Mouse (Mus musculus) forebrain, postnatal 0 days (tissue): Measurements from ENCODE around the gene Dnaic2. TPM values are rescaled to one million over a fixed set of nuclear protein-coding genes. Genes with fewer than 3 reads are reported as not detected.

ENCODE experiments used
- ATAC-seq: fragments of 200-750 bp; cut with Nextera tagmentation; 2 replicates; pipeline ENCODE4 v1.8.0; 2017; ENCODE audit warnings: mild to moderate bottlenecking, moderate library complexity
- DNase-seq: peaks from one replicate; pipeline ENCODE4 v3.0.0-alpha.2; 2015
- H3K27ac ChIP-seq: fragments of 300-500 bp; sonication (generic); 2 replicates; pipeline ENCODE4 v1.5.1; 2014; ENCODE audit warnings: low read depth, mild to moderate bottlenecking, antibody characterized with exemption, low read length, moderate library complexity, mixed read lengths
- H3K27me3 ChIP-seq: fragments of 300-500 bp; sonication (generic); 2 replicates; pipeline ENCODE4 v1.6.1; 2014; ENCODE audit warnings: mild to moderate bottlenecking, low read length, mixed read lengths; ENCODE audit not compliant: insufficient read depth
- H3K36me3 ChIP-seq: fragments of 300-500 bp; sonication (generic); 2 replicates; pipeline ENCODE4 v1.6.1; 2014; ENCODE audit warnings: mild to moderate bottlenecking, moderate library complexity; ENCODE audit not compliant: insufficient read depth
- H3K4me1 ChIP-seq: fragments of 300-500 bp; sonication (generic); 2 replicates; pipeline ENCODE4 v1.6.1; 2014; ENCODE audit warnings: antibody characterized with exemption; ENCODE audit not compliant: insufficient read depth
- H3K4me2 ChIP-seq: fragments of 300-500 bp; sonication (generic); 2 replicates; pipeline ENCODE4 v1.6.1; 2014; ENCODE audit warnings: low read depth, mild to moderate bottlenecking, moderate library complexity
- H3K4me3 ChIP-seq: fragments of 300-500 bp; sonication (generic); 2 replicates; pipeline ENCODE4 v1.5.1; 2014; ENCODE audit warnings: low read depth, low read length, mixed read lengths
- H3K9ac ChIP-seq: fragments of 300-500 bp; sonication (generic); 2 replicates; pipeline ENCODE4 v1.6.1; 2014; ENCODE audit warnings: mild to moderate bottlenecking
- H3K9me3 ChIP-seq: fragments of 300-500 bp; sonication (generic); 2 replicates; pipeline ENCODE4 v1.6.1; 2016; ENCODE audit warnings: low read length
- CTCF ChIP-seq: sonication (generic); IDR thresholded peaks from 2 replicates; pipeline ENCODE4 v1.5.1; 2016; ENCODE audit warnings: antibody characterized with exemption, control low read depth, low read depth
- WGBS: fragments of 180-500 bp; shearing (Covaris S2); extraction: QIAGEN DNeasy Blood & Tissue Kit; methylation state at CpG from one replicate; pipeline ENCODE4 v1.1.7; 2014; 5-methylcytosine and 5-hydroxymethylcytosine counted together
- polyA plus RNA-seq: library from polyadenylated mRNA; unstranded; fragments of >200 nt; fragmentation: Nextera tagmentation; extraction: Ambion mirVana; gene quantifications from 2 replicates; pipeline ENCODE4 v1.2.1, GENCODE M21; 2015
- total RNA-seq: library from RNA; depleted of rRNA; stranded (reverse); fragments of >200 nt; gene quantifications from 2 replicates; pipeline ENCODE4 v1.2.3, GENCODE M21; 2014

Gene Dnaic2
- total and polyA plus RNA-seq, 2 experiments from 2014 or later: 4.4 to 8.9 TPM

DNA sequence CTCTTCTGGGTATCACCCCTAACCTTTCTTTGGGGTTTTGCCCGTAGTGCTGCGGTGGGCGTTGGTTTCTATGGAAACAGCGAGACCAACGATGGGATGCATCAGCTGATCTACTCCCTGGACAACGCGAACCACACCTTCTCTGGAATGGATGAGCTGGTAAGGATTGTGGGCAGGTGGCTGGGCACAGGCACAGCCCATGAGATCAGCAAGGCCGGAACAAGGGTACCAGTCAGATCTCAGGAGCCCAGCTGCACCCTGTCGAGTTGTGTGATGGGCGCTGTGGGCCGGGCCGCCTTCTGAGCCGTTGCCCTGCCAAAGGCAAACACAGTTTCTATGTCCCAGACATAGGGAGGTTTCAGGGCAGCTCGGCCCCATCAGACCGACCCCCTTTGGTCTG is 37.0 kb upstream of the Dnaic2 start:
- H3K36me3 ChIP-seq: no peaks in the 10 kb centered on the region
- DNase-seq (no peak), ATAC-seq (no peak)
- no peaks in the 10 kb centered on the region for H3K9me3 ChIP-seq
- no peak overlapping the region for H3K27ac ChIP-seq
- H3K9ac ChIP-seq: no peak overlapping the region
- 90% methylated on average over 15 of the region's 15 CpGs for WGBS
- no peaks in the 10 kb centered on the region for H3K4me1 ChIP-seq
- H3K4me2 ChIP-seq: no peak overlapping the region
- TF ChIP-seq CTCF: no peak
- no peak overlapping the region for H3K4me3 ChIP-seq
- no peaks in the 10 kb centered on the region for H3K27me3 ChIP-seq

DNA sequence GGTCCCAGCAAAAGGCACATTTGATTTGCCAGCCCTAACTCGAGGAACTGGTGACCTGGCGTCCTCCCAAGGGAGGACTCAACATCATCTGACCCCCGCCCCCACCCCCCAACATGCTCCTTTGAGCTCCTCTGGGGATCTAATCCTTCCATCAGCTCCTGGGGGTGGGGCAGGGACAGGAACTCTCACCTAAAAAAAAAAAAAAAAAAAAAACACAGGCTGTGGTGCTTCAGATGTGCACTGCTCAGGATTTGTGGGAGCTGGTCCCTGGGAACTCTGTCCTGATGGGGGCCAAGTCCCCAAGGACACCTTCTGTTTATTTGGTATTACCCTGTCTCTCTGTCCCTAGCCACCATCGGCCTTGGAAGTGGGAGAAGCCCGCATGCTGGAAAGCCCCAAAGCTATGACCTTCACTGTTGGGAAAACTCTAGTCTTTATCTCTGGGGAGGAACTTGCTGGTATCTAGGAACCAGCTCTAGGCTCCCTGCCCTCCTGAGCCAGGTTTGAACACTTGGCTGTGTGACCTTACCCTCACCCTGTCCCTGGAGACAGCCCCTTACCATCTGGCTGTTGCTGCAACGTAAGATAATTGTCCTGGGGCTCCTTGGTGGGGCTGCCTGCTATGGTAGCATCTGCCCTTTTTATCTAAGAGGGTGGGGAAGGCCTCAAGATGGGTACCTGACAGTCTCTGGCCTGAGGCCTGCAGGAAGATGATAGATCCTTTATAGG is 35.6 kb upstream of the Dnaic2 start:
- H3K36me3 ChIP-seq: no peaks in the 10 kb centered on the region
- H3K27ac ChIP-seq: no peak overlapping the region
- DNase-seq: no peak
- H3K4me1 ChIP-seq: no peaks in the 10 kb centered on the region
- no peak overlapping the region for H3K4me3 ChIP-seq
- no peaks in the 10 kb centered on the region for H3K9me3 ChIP-seq
- WGBS: 70% methylated on average over 6 of the region's 6 CpGs
- no peak overlapping the region for H3K4me2 ChIP-seq
- ATAC-seq: no peak
- H3K9ac ChIP-seq: no peak overlapping the region
- H3K27me3 ChIP-seq: no peaks in the 10 kb centered on the region
- TF ChIP-seq CTCF: no peak

GRCm38 (mm10) chr11:114692601-114693000 is 34.6 kb upstream of the Dnaic2 start:
- H3K27ac ChIP-seq: no peak overlapping the region
- no peaks in the 10 kb centered on the region for H3K27me3 ChIP-seq
- 47% methylated on average over 7 of the region's 7 CpGs for WGBS
- DNase-seq (no peak), ATAC-seq (no peak)
- no peaks in the 10 kb centered on the region for H3K4me1 ChIP-seq
- H3K4me3 ChIP-seq: no peak overlapping the region
- H3K4me2 ChIP-seq: no peak overlapping the region
- no peaks in the 10 kb centered on the region for H3K9me3 ChIP-seq
- no peak for TF ChIP-seq CTCF
- H3K36me3 ChIP-seq: no peaks in the 10 kb centered on the region
- no peak overlapping the region for H3K9ac ChIP-seq

GRCm38 (mm10) chr11:114693456-114693855 is 33.8 kb upstream of the Dnaic2 start:
- H3K9me3 ChIP-seq: no peaks in the 10 kb centered on the region
- H3K9ac ChIP-seq: no peak overlapping the region
- WGBS: 85% methylated on average over 6 of the region's 6 CpGs
- no peaks in the 10 kb centered on the region for H3K27me3 ChIP-seq
- no peaks in the 10 kb centered on the region for H3K36me3 ChIP-seq
- no peak overlapping the region for H3K4me2 ChIP-seq
- no peak for ATAC-seq
- no peak for TF ChIP-seq CTCF
- no peak for DNase-seq
- H3K4me3 ChIP-seq: no peak overlapping the region
- no peaks in the 10 kb centered on the region for H3K4me1 ChIP-seq
- H3K27ac ChIP-seq: no peak overlapping the region

DNA sequence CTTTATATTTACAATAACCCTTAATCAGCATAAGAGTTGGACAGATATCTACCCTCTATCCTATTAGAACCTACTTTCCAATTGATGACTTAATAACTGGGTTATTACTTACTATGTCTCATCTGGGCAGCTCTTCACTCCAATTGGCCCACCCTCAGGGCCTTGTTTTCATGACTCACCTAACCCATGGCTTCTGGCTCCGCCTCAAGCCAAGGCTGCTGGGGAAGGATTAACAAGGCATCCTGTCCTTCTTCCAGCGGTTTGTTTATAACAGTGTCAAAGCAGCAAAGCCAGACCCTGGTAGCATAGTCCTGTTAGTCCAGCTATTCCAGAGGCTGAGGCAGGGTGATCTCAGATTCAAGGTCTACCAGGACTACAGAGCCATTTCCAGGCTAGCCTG is 32.8 kb upstream of the Dnaic2 start:
- Histone ChIP-seq H3K27me3 (no peaks in the 10 kb centered on the region), H3K4me2 (no peak overlapping the region), H3K4me1 (no peaks in the 10 kb centered on the region), H3K9me3 (no peaks in the 10 kb centered on the region), H3K4me3 (no peak overlapping the region), H3K27ac (no peak overlapping the region), H3K36me3 (no peaks in the 10 kb centered on the region), H3K9ac (no peak overlapping the region)
- DNase-seq: no peak
- no peak for TF ChIP-seq CTCF
- 82% methylated on average over 2 of the region's 2 CpGs for WGBS
- no peak for ATAC-seq

DNA sequence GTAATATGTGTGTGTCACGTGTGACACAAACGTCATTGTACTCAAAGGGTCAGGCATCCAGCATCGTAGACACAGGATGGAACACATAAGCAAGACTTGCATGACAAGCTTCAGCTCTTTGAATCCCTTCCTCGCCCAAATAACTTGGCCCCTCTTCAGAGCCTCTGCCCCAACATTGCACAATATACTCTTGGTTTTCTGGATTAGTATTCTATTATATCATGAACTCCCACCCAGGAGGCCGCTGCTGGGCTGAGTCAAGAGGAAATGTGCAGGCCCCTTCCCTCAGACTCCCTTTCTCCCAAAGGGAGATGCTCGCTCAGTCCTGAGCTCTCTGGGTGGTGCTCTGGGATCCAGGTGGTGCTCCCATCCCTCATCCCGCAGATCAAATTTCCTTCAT is 28.7 kb upstream of the Dnaic2 start:
- no peak overlapping the region for H3K4me3 ChIP-seq
- WGBS: 96% methylated on average over 7 of the region's 7 CpGs

GRCm38 (mm10) chr11:114699511-114699910 is 27.7 kb upstream of the Dnaic2 start:
- Histone ChIP-seq H3K27me3 (no peaks in the 10 kb centered on the region), H3K9ac (no peak overlapping the region), H3K9me3 (no peaks in the 10 kb centered on the region), H3K4me1 (peaks cover 9% of the 10 kb centered on the region; the same call in 1 of the 2 replicates), H3K4me3 (no peak overlapping the region), H3K4me2 (no peak overlapping the region), H3K36me3 (no peaks in the 10 kb centered on the region), H3K27ac (no peak overlapping the region)
- 93% methylated on average over 12 of the region's 12 CpGs for WGBS
- DNase-seq (no peak), ATAC-seq (no peak)
- TF ChIP-seq CTCF: no peak

More for the DNA sequence above, 28.7 kb upstream of the Dnaic2 start:
- TF ChIP-seq CTCF: no peak
- H3K27me3 ChIP-seq: no peaks in the 10 kb centered on the region
- H3K9ac ChIP-seq: no peak overlapping the region
- DNase-seq (no peak), ATAC-seq (no peak)
- H3K4me1 ChIP-seq: 0 out of 2 replicates have a peak, but pooled peaks cover under 1% of the 10 kb centered on the region
- no peak overlapping the region for H3K27ac ChIP-seq
- no peak overlapping the region for H3K4me2 ChIP-seq
- no peaks in the 10 kb centered on the region for H3K9me3 ChIP-seq
- H3K36me3 ChIP-seq: no peaks in the 10 kb centered on the region
